Mouse (Mus musculus) megakaryocyte, embryonic 14.5 days (primary cell): ENCODE data around the gene Arnt2. TPM values are rescaled to one million over a fixed set of nuclear protein-coding genes. Genes with fewer than 3 reads are reported as not detected.

Source experiments
- H3K27me3 ChIP-seq: replicated peaks from 2 replicates; pipeline ENCODE3; 2012; ENCODE audit warnings: inconsistent platforms
- H3K36me3 ChIP-seq: replicated peaks from 2 replicates; pipeline ENCODE3; 2012; ENCODE audit warnings: low read length, inconsistent platforms, mixed read lengths
- H3K4me1 ChIP-seq: 2 replicates; pipeline ENCODE4 v1.6.1; 2012; ENCODE audit warnings: inconsistent platforms
- H3K4me3 ChIP-seq: replicated peaks from 2 replicates; pipeline ENCODE3; 2012; ENCODE audit warnings: moderate library complexity, mild to moderate bottlenecking, inconsistent platforms
- H3K9me3 ChIP-seq: 2 replicates; pipeline ENCODE4 v1.6.1; 2012; ENCODE audit warnings: inconsistent platforms
- FLI1 ChIP-seq: IDR thresholded peaks from 2 replicates; pipeline ENCODE4 v1.6.1; 2012; ENCODE audit warnings: low read length, inconsistent platforms, mixed read lengths
- GATA1 ChIP-seq: IDR thresholded peaks from 3 replicates; pipeline ENCODE4 v1.6.1; 2012; ENCODE audit warnings: mixed read lengths, low read length, inconsistent platforms, borderline replicate concordance
- polyA plus RNA-seq: library from polyadenylated mRNA; stranded (reverse); fragments of >175 nt; gene quantifications from 2 replicates; pipeline ENCODE4 v1.2.3, GENCODE M21; 2012; ENCODE audit warnings: low replicate concordance; ENCODE audit not compliant: insufficient read depth

Arnt2 gene
- polyA plus RNA-seq, 1 experiment: not detected

- TF ChIP-seq FLI1 (no peak), GATA1 (no peak)
- peaks cover 43% of the 10 kb centered on the region for H3K4me1 ChIP-seq
- no peaks in the 10 kb centered on the region for H3K36me3 ChIP-seq
- peaks cover 11% of the 10 kb centered on the region for H3K27me3 ChIP-seq
- no peaks in the 10 kb centered on the region; the same call in 1 of the 2 replicates for H3K9me3 ChIP-seq
- H3K4me3 ChIP-seq: no peak overlapping the region
Measured at GRCm38 (mm10) chr7:84335766-84336579, 74.0 kb downstream of the Arnt2 start.

- Histone ChIP-seq H3K4me3 (no peak overlapping the region), H3K36me3 (no peaks in the 10 kb centered on the region), H3K4me1 (peaks cover 34% of the 10 kb centered on the region), H3K27me3 (peaks cover 12% of the 10 kb centered on the region), H3K9me3 (no peaks in the 10 kb centered on the region; the same call in 1 of the 2 replicates)
- TF ChIP-seq FLI1: no peak
- TF ChIP-seq GATA1: no peak
Measured at GRCm38 (mm10) chr7:84333996-84334395, 76.0 kb downstream of the Arnt2 start.

DNA sequence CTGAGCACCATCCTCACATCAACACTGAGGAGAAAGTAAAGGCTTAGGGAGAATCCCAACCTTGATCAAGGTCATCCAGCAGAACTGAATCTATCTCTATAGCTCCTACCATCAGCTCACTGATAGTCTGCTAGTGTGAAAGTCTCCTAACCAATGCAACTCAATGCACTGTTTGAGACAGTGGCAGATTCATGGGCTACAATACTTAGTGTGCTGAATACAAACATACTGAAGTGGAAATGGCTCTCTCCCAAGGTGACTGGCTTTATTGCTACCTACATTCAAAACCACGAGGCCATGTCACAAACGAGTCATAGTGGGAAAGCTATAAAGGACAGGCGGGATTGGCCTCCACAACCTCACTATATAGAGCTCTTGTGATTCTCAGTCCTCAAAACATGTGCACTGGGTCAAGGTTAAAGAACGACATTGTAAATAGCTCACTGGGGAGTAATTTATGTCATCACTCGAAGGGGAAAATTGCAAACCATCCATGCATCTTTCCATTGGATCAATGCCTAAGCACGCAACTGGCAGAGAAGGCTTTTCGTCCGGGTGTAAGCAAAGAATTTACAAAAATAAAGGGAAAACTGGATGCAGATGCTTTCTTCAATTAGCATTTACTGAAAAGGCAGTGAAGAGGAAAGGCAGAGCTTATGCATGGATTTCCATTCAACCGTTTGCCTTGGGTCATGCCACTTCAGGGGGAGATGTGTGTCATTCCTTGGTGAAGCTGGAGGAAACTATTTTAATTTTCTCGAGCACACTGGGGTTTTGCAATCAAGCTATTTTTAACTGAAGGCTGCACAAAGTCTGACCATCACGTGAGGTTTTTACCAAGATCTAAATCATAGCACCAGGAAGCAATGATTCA is 77.4 kb downstream of the Arnt2 start:
- H3K4me3 ChIP-seq: no peak overlapping the region
- TF ChIP-seq FLI1 (no peak), GATA1 (no peak)
- H3K27me3 ChIP-seq: peaks cover 18% of the 10 kb centered on the region
- H3K36me3 ChIP-seq: no peaks in the 10 kb centered on the region
- peaks cover 26% of the 10 kb centered on the region for H3K4me1 ChIP-seq
- H3K9me3 ChIP-seq: no peaks in the 10 kb centered on the region; the same call in 1 of the 2 replicates

DNA sequence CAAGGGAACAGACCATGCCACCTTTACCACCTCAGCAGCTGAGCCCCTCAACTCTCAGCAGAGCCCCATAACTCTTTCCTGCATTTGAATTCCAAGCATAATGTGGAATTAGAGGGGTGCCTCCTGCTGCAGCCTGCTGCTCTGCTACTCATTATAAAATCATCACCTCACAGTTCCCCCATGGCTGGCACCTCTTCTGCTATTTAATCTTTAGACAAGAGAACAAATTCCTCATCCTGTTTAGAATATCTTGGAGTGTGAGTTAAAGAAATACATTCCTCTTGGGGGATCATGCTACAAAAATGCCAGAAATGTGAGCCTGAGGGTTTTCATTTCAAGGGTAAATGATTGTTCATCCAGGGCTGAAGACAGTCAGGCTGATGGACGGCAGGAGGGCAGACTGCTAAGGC is 80.8 kb downstream of the Arnt2 start:
- peaks cover 21% of the 10 kb centered on the region for H3K4me1 ChIP-seq
- H3K27me3 ChIP-seq: peaks cover 20% of the 10 kb centered on the region
- H3K4me3 ChIP-seq: no peak overlapping the region
- no peaks in the 10 kb centered on the region for H3K36me3 ChIP-seq
- no peak for TF ChIP-seq GATA1
- TF ChIP-seq FLI1: no peak
- peaks cover under 1% of the 10 kb centered on the region; the same call in 1 of the 2 replicates for H3K9me3 ChIP-seq

GRCm38 (mm10) chr7:84328770-84329169 is 81.2 kb downstream of the Arnt2 start:
- TF ChIP-seq GATA1 (no peak), FLI1 (no peak)
- H3K36me3 ChIP-seq: no peaks in the 10 kb centered on the region
- no peak overlapping the region for H3K4me3 ChIP-seq
- H3K9me3 ChIP-seq: peaks cover 5% of the 10 kb centered on the region
- peaks cover 17% of the 10 kb centered on the region for H3K4me1 ChIP-seq
- H3K27me3 ChIP-seq: peaks cover 17% of the 10 kb centered on the region

- H3K4me1 ChIP-seq: peaks cover 4% of the 10 kb centered on the region
- H3K9me3 ChIP-seq: peaks cover 9% of the 10 kb centered on the region
- no peak for TF ChIP-seq GATA1
- TF ChIP-seq FLI1: no peak
- no peak overlapping the region for H3K4me3 ChIP-seq
- no peaks in the 10 kb centered on the region for H3K36me3 ChIP-seq
- H3K27me3 ChIP-seq: peaks cover 14% of the 10 kb centered on the region
Measured at GRCm38 (mm10) chr7:84325570-84326328, 84.2 kb downstream of the Arnt2 start.

DNA sequence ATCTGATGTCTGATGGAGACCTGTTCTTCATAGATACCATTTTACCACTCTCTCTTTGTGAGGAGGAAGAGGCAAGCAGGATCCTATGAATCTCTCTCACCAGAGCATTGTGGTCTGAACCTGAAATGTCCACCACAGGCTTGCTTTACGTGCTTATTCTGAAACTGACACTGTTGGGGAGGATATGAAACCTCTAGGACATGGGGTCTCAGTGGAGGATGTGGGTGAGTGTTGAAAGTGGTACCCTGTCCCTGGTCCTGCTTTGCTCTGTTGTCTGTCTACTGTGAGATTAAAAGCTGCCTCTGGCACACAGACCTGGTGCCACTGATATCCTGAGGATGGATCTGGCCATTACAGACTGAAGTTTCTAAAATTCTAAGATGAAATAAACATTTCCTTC is 88.4 kb downstream of the Arnt2 start:
- Histone ChIP-seq H3K4me1 (no peaks in the 10 kb centered on the region), H3K27me3 (no peaks in the 10 kb centered on the region), H3K9me3 (peaks cover 9% of the 10 kb centered on the region), H3K4me3 (no peak overlapping the region), H3K36me3 (no peaks in the 10 kb centered on the region)
- TF ChIP-seq GATA1 (no peak), FLI1 (no peak)

DNA sequence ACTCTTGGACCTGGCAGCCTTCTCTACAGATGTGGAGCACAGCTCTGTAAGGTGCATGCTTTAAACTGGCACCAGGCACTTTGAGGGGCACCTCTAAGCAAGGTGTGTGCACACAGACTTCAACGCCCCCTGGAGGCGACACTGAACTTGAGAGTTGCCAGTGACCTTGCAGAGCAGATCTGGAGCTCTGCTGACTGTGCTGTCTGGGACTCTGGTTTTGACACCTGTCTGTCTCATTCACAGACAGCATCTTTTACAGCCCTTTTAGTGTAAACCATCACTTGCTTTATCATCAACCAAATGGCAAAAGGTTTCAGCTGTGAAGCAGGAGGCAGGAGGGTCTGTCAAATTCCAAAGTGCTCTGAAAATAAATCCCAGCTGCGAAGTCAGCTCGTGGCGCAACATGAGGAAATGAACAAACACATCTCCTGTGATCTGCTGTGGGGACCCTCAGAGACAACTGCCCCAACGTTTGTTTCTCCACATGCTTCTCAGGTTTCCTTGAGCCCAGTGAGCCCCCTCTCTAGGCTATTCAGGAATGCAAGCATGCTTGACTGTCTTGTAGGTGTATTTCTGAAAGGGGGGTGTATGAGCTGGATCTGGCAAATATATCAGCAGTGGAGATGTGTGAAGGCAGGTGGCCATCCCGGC is 94.5 kb downstream of the Arnt2 start:
- peaks cover 11% of the 10 kb centered on the region for H3K27me3 ChIP-seq
- H3K4me1 ChIP-seq: no peaks in the 10 kb centered on the region
- TF ChIP-seq FLI1 (no peak), GATA1 (no peak)
- H3K36me3 ChIP-seq: no peaks in the 10 kb centered on the region
- H3K4me3 ChIP-seq: no peak overlapping the region
- no peaks in the 10 kb centered on the region for H3K9me3 ChIP-seq

GRCm38 (mm10) chr7:84314742-84315141 is 95.2 kb downstream of the Arnt2 start:
- Histone ChIP-seq H3K9me3 (no peaks in the 10 kb centered on the region), H3K27me3 (peaks cover 11% of the 10 kb centered on the region), H3K36me3 (no peaks in the 10 kb centered on the region), H3K4me3 (no peak overlapping the region), H3K4me1 (no peaks in the 10 kb centered on the region)
- TF ChIP-seq GATA1: no peak
- no peak for TF ChIP-seq FLI1
